Mouse (Mus musculus) macrophage (primary cell): ENCODE measurements around the gene Srsf6. TPM values are rescaled to one million over a fixed set of nuclear protein-coding genes. Genes with fewer than 3 reads are reported as not detected.

ENCODE experiments used
- H3K27ac ChIP-seq: fragments of 350-480 bp; formaldehyde crosslinking; 2 replicates; pipeline ENCODE4 v1.9.0; 2021
- H3K36me3 ChIP-seq: fragments of 350-480 bp; formaldehyde crosslinking; 2 replicates; pipeline ENCODE4 v1.9.0; 2021; ENCODE audit errors: inconsistent target
- H3K4me3 ChIP-seq: fragments of 350-480 bp; formaldehyde crosslinking; 2 replicates; pipeline ENCODE4 v1.9.0; 2021; ENCODE audit errors: inconsistent target
- H3K79me2 ChIP-seq: fragments of 350-480 bp; formaldehyde crosslinking; 2 replicates; pipeline ENCODE4 v1.9.0; 2021; ENCODE audit errors: inconsistent target
- WGBS: methylation state at CpG from one replicate; pipeline ENCODE4 v1.1.7; 2026; ENCODE audit warnings: inconsistent platforms; ENCODE audit not compliant: missing documents; 5-methylcytosine and 5-hydroxymethylcytosine counted together
- polyA plus RNA-seq: library from polyadenylated mRNA; stranded (reverse); fragments of 250-400 nt; gene quantifications from 3 replicates; pipeline ENCODE4 v1.2.4, GENCODE M21; 2018; ENCODE audit warnings: inconsistent platforms

The Srsf6 gene
- polyA plus RNA-seq, 1 experiment from 2014 or later = 61.3 TPM

DNA sequence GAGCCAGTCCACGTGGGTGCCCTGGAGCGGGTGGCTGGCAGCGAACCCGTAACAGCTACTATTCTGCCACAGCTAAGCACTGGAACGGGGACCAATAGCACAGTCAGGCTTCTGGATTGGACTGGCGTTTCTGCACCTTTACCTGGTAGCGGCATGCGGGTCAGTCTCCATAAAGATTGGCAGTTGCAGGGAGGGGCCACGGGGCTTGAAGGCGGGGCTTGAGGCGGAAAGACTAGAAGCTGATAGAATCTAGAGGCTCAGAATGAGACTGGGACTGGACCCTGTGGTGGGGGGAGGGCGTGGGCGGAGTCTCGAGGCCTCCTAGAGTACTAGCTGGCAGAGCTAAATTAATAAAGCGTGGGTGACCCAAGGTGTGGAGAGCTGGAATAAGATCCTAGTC, 16.4 kb downstream of the Srsf6 start:
- H3K79me2 ChIP-seq = no peaks in the 10 kb centered on the region
- 58% methylated on average over 15 of the region's 15 CpGs for WGBS
- H3K36me3 ChIP-seq = no peaks in the 10 kb centered on the region
- H3K27ac ChIP-seq = no peak overlapping the region
- no peak overlapping the region for H3K4me3 ChIP-seq

DNA sequence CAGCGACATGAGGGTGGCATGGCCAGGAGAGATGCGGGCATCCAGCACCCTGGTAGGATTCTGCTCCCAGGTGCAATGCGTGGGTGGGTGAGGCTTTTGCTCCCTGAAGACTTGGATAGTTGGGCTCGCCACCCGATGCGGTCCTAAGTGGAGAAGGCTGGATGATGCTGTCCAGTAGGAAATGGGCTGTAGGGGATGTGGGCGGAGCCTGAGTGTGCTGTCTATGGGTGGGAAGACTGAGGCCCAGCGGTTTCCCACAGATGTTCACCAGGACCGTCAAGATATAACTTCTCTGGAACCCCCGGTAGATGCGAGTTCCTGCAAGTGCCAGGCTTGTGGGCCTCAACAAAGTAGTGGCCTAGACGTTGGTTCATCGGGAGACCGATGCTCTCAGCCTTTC, 16.9 kb downstream of the Srsf6 start:
- Histone ChIP-seq H3K36me3 (no peaks in the 10 kb centered on the region), H3K79me2 (no peaks in the 10 kb centered on the region), H3K4me3 (no peak overlapping the region), H3K27ac (no peak overlapping the region)
- WGBS = 54% methylated on average over 14 of the region's 14 CpGs

DNA sequence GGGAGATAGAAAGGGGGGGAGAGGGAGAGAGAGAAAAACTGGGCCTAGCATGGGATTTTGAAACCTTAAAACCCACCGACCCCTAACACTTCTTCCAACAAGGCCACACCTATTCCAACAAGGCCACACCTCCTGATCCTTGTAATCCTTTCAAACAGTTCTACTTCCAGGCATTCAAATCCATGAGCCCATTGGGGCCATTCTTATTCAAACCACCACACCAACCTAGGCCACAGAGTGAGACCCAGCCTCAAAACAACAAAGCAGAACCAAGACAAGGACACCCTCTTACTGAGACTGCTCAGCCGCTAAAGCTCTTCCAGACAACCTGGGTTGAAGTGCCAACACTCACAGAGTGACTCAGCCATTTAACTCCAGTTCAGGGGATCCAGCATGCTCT, 19.4 kb downstream of the Srsf6 start:
- no peak overlapping the region for H3K4me3 ChIP-seq
- no peaks in the 10 kb centered on the region for H3K79me2 ChIP-seq
- H3K36me3 ChIP-seq = no peaks in the 10 kb centered on the region
- 100% methylated on average over 2 of the region's 2 CpGs for WGBS
- H3K27ac ChIP-seq = no peak overlapping the region

GRCm38 (mm10) chr2:162956843-162957242, 25.5 kb downstream of the Srsf6 start:
- H3K79me2 ChIP-seq = no peaks in the 10 kb centered on the region
- H3K36me3 ChIP-seq = no peaks in the 10 kb centered on the region
- 100% methylated on average over 2 of the region's 2 CpGs for WGBS
- no peak overlapping the region for H3K27ac ChIP-seq
- H3K4me3 ChIP-seq = no peak overlapping the region

GRCm38 (mm10) chr2:162961321-162961720, 30.0 kb downstream of the Srsf6 start:
- Histone ChIP-seq H3K79me2 (no peaks in the 10 kb centered on the region), H3K4me3 (no peak overlapping the region), H3K27ac (no peak overlapping the region), H3K36me3 (no peaks in the 10 kb centered on the region)
- 78% methylated on average over 8 of the region's 10 CpGs for WGBS

- no peaks in the 10 kb centered on the region for H3K79me2 ChIP-seq
- H3K4me3 ChIP-seq = no peak overlapping the region
- WGBS = 100% methylated on average over 2 of the region's 2 CpGs
- H3K36me3 ChIP-seq = no peaks in the 10 kb centered on the region
- H3K27ac ChIP-seq = no peak overlapping the region
Observed at GRCm38 (mm10) chr2:162966734-162967133, 35.4 kb downstream of the Srsf6 start.

- no peak overlapping the region for H3K4me3 ChIP-seq
- 15% methylated on average over 5 of the region's 5 CpGs for WGBS
- H3K79me2 ChIP-seq = no peaks in the 10 kb centered on the region
- no peaks in the 10 kb centered on the region for H3K36me3 ChIP-seq
- H3K27ac ChIP-seq = no peak overlapping the region
Observed at GRCm38 (mm10) chr2:162968357-162968756, 37.0 kb downstream of the Srsf6 start.

DNA sequence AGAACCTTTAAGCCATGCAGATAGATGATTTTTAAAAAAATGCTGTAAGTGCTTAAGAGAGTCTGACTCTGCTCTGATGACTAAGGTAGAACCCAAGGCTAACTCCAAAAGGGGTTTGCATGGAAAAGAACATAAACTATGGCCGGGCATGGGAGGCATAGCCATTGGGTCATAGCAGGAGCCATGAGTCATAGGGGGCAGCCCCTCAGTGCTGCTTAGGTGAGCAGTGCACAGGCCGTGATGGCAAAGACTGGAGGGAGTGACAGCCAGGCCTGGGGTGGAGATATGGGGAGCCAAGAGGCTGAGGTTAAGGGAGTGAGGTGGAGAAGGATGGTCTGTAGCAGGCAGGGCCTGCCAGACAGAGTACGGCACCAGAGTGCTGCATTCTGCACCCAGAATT, 37.8 kb downstream of the Srsf6 start:
- 76% methylated on average over 3 of the region's 3 CpGs for WGBS
- Histone ChIP-seq H3K36me3 (no peaks in the 10 kb centered on the region), H3K27ac (no peak overlapping the region), H3K79me2 (no peaks in the 10 kb centered on the region), H3K4me3 (no peak overlapping the region)

GRCm38 (mm10) chr2:162970896-162971295, 39.6 kb downstream of the Srsf6 start:
- H3K79me2 ChIP-seq = no peaks in the 10 kb centered on the region
- H3K4me3 ChIP-seq = no peak overlapping the region
- H3K36me3 ChIP-seq = no peaks in the 10 kb centered on the region
- no peak overlapping the region for H3K27ac ChIP-seq
- WGBS = 98% methylated on average over 6 of the region's 6 CpGs

- no peak overlapping the region for H3K4me3 ChIP-seq
- H3K79me2 ChIP-seq = no peaks in the 10 kb centered on the region
- WGBS = 9% methylated on average over 7 of the region's 7 CpGs
- H3K27ac ChIP-seq = no peak overlapping the region
- no peaks in the 10 kb centered on the region for H3K36me3 ChIP-seq
Observed at GRCm38 (mm10) chr2:162972752-162973151, 41.4 kb downstream of the Srsf6 start.

DNA sequence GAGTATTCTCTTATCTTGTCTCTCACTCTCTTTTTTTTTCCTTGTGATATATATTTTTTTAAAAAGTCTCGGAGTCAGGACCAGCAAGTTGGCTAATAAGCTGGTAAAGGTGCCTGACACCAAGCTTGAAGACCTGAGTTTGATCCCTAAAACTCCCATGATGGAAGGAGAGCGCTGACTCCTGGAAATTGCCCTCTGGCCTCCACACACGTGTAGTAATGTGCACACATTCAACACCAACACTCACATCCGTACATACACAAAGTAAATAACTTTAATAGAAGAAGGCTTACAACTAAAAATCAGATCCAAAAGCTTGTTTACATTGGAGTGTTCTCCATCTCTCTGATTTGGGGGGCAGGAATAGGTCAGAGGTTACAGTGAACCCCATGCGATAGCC, 41.9 kb downstream of the Srsf6 start:
- H3K27ac ChIP-seq = no peak overlapping the region
- no peaks in the 10 kb centered on the region for H3K36me3 ChIP-seq
- no peak overlapping the region for H3K4me3 ChIP-seq
- H3K79me2 ChIP-seq = no peaks in the 10 kb centered on the region
- 96% methylated on average over 5 of the region's 5 CpGs for WGBS

GRCm38 (mm10) chr2:162973637-162974036, 42.3 kb downstream of the Srsf6 start:
- Histone ChIP-seq H3K36me3 (no peaks in the 10 kb centered on the region), H3K79me2 (no peaks in the 10 kb centered on the region), H3K4me3 (no peak overlapping the region), H3K27ac (no peak overlapping the region)
- WGBS = 88% methylated on average over 9 of the region's 11 CpGs

DNA sequence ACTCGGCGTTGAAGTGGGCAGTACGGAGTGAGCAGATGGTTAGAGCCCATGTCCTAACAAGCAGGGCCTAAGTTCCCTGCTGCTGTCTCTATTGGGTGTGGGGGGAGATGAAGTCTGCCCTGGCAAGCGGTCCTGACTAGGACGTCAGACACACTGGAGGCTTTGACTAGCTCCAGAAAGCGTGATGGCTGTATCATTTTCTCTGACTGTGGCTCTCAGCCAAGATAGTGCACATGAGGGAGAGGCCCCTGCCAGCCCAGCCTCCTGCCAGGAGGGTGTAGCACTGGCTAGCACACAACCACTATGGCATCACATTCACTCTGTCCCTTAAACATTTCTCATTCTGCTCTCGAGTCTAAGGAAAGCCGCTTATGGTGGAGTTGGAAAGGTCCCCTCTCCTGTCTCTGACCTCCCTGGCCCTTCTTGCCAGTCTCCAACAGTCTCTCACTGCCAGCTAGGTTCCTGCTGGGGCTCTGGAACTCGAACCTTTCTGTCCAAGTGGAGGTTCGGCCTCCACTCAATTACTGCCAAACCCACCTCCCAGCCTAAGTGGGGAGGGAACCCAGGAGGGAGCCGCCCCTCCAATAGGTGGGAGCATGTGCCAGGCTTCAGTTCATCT, 43.9 kb downstream of the Srsf6 start:
- H3K79me2 ChIP-seq = no peaks in the 10 kb centered on the region
- no peaks in the 10 kb centered on the region for H3K36me3 ChIP-seq
- no peak overlapping the region for H3K4me3 ChIP-seq
- 86% methylated on average over 11 of the region's 11 CpGs for WGBS
- H3K27ac ChIP-seq = no peak overlapping the region

GRCm38 (mm10) chr2:162976001-162976400, 44.7 kb downstream of the Srsf6 start:
- Histone ChIP-seq H3K36me3 (no peaks in the 10 kb centered on the region), H3K27ac (no peak overlapping the region)
- WGBS = 40% methylated on average over 4 of the region's 4 CpGs

GRCm38 (mm10) chr2:162984381-162984780, 53.1 kb downstream of the Srsf6 start:
- 96% methylated on average over 6 of the region's 6 CpGs for WGBS
- Histone ChIP-seq H3K36me3 (no peaks in the 10 kb centered on the region), H3K27ac (no peak overlapping the region), H3K79me2 (no peaks in the 10 kb centered on the region), H3K4me3 (no peak overlapping the region)

More at GRCm38 (mm10) chr2:162976001-162976400, 44.7 kb downstream of the Srsf6 start:
- Histone ChIP-seq H3K79me2 (no peaks in the 10 kb centered on the region), H3K4me3 (no peak overlapping the region)

GRCm38 (mm10) chr2:162985923-162986322, 54.6 kb downstream of the Srsf6 start:
- H3K27ac ChIP-seq = no peak overlapping the region
- H3K36me3 ChIP-seq = no peaks in the 10 kb centered on the region
- no peak overlapping the region for H3K4me3 ChIP-seq
- no peaks in the 10 kb centered on the region for H3K79me2 ChIP-seq
- 45% methylated on average over 2 of the region's 3 CpGs for WGBS
